Mouse (Mus musculus) lung, adult 2 months (tissue): Measurements from ENCODE around the gene Znhit2.

ENCODE experiments used
- CTCF ChIP-seq: fragments of 200-500 bp; IDR thresholded peaks from 2 replicates; pipeline ENCODE4 v1.5.1; 2011; ENCODE audit warnings: mild to moderate bottlenecking, low read length, control low read depth; ENCODE audit not compliant: insufficient read depth
- POLR2A ChIP-seq: fragments of 200-500 bp; IDR thresholded peaks from 2 replicates; pipeline ENCODE4 v1.6.1; 2011; ENCODE audit warnings: low read depth, mild to moderate bottlenecking, control low read depth, low read length, borderline replicate concordance; ENCODE audit errors: extremely low read depth

- TF ChIP-seq POLR2A (no peak), CTCF (no peak)
Observed at GRCm38 (mm10) chr19:6030520-6031280, 30.3 kb upstream of the Znhit2 start.
